Mouse (Mus musculus): ENCODE results near the gene Slc41a2.

The Slc41a2 gene

GRCm38 (mm10) chr10:83220217-83220616 is 117.5 kb downstream of the Slc41a2 start:
- no peak for DNase-seq

DNA sequence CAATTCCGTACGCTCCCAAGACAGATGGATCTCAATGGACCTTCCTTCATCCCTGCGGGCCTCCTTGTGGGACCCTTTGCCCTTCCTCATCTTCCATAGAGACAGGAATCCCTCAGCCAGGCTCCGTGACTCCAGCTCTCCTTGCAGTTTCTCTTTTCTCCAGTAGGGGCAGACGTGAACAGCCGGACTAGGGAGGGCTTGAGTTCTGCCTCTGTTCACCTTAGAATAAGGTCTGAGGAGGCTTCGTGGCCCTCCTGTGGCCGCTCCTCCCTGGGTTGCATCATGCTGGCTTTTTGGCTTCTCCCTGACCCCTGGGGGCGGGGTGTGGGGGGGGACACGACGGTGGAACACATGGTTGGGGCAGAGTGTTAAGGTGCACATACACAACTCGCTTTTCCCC is 118.0 kb downstream of the Slc41a2 start:
- DNase-seq: peak in 1 of 2 experiments; percentile 64

GRCm38 (mm10) chr10:83218778-83219177 is 118.9 kb downstream of the Slc41a2 start:
- no peak for DNase-seq

GRCm38 (mm10) chr10:83217256-83217655 is 120.4 kb downstream of the Slc41a2 start:
- DNase-seq: no peak

GRCm38 (mm10) chr10:83215559-83215958 is 122.1 kb downstream of the Slc41a2 start:
- no peak for DNase-seq

DNA sequence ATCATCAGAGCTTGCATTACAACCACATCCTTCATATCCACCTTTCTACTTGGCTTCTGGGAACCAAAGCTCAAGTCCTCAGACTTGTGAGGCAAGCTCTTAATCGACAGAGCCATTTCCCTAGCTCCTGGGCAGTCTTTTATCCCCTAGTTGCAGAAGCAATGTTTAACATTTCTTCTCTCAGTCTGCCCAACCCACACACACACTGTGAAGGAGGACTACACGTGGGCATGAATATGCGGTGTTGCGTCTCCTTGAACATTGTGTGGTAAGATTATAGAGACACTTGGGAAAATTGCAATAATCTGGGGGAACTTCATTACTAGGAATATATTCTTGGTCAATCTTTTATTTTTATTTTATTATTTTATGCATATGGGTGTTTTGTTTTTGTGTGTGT is 125.1 kb downstream of the Slc41a2 start:
- no peak for DNase-seq

GRCm38 (mm10) chr10:83210968-83211583 is 126.6 kb downstream of the Slc41a2 start:
- no peak for DNase-seq

DNA sequence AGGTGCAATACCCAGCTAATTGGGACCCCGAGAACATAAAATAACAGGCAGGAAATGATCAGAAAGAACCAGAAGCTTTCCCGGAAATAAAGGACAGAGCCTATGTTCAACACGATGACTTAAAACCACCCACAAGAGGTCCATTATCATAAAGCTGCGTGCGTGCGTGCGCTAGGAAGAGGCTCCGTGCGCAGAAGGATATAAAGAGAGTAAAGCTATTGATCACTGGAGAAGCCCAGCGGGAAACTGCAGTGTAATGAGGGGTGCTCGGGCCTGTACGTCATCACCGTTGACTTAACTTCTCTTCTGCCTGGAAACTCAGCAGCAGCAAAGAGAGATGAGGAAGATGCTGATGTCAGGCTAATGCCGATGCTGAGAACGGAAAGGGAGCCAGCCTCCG is 127.6 kb downstream of the Slc41a2 start:
- DNase-seq: no peak

GRCm38 (mm10) chr10:83209388-83209787 is 128.3 kb downstream of the Slc41a2 start:
- no peak for DNase-seq

DNA sequence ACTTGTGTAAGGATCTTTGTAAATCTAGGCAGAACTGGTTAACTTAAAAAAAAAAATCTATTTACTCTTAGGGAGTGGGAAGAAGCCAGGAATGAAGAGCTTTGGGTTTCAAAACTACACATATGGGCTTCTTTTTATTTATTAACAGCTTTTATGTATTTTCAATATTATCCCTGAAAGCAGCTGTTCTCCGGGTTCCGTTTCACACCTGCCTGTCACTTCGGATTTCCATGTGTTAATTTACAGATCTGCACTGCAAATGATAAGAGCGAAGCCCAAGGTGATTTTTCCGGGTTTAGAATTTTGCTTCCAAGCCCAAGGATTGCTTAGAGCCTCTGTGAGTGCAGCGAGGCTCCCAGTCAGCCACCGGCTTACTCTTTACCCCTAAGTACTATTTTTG is 129.2 kb downstream of the Slc41a2 start:
- DNase-seq: no peak

GRCm38 (mm10) chr10:83202906-83203702 is 134.6 kb downstream of the Slc41a2 start:
- no peak for DNase-seq

GRCm38 (mm10) chr10:83201525-83201924 is 136.2 kb downstream of the Slc41a2 start:
- DNase-seq: no peak

- DNase-seq: no peak
Observed at GRCm38 (mm10) chr10:83199290-83199689, 138.4 kb downstream of the Slc41a2 start.

DNA sequence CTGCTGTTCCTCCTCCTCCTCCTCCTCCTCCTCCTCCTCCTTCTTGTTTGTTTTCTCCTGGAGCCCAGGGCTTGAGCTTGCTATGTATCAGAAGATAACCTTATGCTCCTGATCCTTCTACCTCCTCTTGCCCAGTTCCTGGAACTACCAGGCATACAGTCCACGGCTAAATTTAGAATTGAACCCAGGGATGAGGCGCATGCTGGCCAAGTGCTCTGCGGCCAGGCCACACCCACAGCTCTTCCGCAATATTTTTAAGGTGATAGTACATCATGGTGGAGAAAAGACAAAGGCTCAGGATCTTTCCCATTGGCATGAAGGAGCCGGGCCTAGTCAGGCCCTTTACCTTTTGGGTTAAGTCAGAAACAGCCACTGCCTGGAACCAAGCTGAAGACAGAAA is 139.0 kb downstream of the Slc41a2 start:
- no peak for DNase-seq

DNA sequence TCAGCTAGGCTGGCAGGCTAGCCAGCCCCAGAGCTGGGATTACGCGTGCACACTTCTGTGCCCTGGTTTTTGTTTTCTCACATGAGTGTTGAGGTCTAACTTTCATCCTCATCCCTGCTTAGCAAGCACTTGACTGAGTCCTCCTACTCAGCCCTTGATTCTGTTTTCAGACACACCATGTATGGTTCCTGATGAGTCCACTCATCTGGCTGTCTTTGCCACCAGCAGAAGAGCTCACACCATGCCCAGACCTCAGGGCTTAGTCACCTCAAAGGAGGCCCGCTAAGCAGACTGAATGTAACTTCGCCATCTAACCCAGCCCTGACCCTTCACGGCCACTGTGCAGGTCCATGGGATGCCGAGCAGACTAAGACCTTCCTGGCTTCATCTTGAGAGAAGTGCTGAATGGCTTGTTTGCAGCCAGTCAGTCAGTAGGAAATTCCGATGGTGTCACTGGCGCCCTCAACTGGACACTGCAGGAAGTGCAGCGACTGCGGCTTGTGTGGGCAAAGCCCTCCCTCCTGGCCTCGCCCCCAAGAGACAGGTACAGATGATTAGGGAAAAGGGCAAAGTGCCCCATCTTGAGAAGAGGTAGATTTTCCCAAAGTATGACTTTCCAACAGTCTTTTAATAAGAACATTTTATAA is 139.9 kb downstream of the Slc41a2 start:
- DNase-seq: peak; percentile 44 to 88

GRCm38 (mm10) chr10:83191982-83192381 is 145.7 kb downstream of the Slc41a2 start:
- DNase-seq: no peak

DNA sequence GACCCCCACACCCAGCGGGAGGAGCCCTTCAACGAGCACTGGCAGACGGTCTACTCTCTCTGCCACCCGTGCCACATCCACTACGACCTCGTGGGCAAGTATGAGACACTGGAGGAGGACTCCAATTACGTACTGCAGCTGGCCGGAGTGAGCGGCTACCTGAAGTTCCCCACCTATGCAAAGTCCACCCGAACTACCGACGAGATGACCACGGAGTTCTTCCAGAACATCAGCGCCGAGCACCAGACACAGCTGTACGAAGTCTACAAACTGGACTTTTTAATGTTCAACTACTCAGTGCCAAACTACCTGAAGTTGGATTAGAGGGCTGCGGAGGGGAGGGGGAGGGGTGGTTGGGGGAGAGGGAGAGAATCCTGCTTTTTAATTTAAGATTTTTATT is 146.2 kb downstream of the Slc41a2 start:
- peak; percentile 57 to 61 for DNase-seq

GRCm38 (mm10) chr10:83189071-83189470 is 148.6 kb downstream of the Slc41a2 start:
- DNase-seq: no peak

DNA sequence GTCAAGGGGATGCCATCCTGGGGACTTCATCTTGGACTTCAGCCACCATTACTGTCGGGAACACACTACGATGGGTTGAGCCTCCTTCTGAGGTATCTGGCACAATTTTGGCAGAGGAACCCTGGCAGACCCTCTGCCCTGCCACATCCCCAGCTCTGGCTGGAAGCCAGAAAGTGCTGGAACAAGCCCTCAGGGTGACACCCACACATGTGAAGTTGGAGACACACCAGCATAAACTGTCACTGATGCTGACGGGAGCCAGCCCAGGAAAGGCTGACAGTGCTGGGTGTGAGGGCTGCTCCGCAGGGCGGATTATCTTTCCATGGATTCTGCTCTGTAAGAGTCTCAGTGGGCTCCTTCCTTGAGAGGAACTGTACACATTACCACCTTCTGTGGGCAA is 150.7 kb downstream of the Slc41a2 start:
- DNase-seq: no peak

GRCm38 (mm10) chr10:83186167-83186566 is 151.5 kb downstream of the Slc41a2 start:
- no peak for DNase-seq

DNA sequence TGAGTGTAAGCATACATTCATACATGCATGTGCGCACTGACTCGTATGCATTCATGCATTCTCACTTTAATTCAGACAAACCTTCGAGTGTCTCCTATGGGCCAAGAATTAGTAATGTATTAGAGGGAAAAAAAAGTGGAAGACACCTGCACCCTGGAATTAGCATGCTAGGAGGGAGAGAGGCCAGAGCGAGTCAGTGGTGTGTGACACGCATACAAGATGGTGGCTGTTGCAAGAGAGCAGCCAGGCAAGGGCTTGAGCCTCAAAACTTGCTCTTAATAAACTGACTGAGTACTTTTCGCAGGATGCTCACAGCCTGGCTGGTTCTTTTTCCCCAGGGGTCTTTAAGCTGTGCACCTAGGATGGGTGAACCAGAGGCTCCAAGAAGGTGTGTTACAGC is 152.6 kb downstream of the Slc41a2 start:
- DNase-seq: peak; percentile 59 to 61

DNA sequence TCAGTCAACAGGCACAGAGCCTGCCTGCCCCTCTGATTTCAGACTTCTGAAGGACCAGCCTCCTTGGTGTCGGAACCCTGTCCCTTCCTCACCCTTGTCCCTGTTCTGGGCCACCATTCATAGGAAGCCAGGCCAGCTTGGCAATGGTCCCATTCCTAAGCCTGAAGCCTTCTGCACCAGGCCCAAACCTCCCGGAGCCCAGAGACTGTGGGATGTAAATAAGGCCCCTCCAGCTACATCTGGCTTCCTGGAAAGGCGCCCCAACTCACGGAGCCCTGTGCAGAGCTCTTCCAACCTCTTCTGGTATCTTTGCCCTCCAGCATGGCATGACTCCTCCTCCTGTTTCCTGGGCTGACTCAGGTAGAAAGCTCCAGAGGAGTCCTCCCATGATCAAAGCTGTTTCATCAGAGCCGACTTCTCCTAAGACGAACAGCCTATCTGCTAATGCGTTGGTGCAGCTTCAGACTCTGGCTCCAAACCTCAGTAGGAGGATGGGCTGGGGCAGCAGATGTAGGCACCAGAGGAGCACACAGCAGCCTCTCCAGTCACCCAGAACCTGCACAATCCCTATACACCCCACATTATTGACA is 153.1 kb downstream of the Slc41a2 start:
- peak; percentile 38 to 59 for DNase-seq

DNA sequence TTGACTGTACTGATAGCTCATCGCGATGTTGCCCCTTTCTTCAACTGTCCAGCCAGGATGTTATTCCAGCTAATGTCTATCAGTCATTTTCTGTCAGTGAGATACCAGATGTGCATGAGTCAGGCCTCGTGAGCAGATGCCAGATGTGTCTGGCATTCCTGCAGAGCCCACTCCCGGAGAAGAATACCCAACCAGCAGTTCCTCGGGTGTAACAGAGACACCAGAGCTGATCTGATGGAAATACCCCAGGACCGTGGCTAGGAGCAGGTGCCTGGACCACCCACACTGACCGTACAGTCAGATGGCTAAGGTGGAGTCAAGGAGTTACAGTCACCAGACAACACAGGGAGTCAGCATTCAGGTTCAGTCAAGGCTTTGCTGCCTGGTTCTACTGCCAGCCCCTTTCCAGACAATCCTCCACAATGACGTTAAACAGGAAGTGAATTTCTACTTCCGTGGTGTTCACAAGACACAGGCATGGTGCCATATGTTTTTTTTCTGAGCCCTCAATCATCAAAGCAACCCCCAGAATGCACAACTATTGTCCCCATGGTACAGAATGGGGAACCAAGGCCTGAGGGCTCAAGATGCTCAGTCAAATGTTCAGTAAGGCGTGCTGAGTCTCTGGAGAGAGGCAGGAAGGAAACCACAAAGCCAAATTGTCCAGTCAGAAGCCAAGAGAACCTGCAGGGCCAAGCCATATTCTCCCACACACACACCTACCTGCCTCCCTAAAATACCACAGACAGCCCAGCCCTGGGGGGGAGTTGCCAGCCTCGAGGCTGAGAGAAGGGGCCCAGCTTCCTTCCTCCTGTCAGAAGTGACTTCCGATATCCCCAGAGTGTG is 153.8 kb downstream of the Slc41a2 start:
- DNase-seq: no peak
